ENCODE assay signal across 7 mouse cellular contexts in the genomic region with DNA sequence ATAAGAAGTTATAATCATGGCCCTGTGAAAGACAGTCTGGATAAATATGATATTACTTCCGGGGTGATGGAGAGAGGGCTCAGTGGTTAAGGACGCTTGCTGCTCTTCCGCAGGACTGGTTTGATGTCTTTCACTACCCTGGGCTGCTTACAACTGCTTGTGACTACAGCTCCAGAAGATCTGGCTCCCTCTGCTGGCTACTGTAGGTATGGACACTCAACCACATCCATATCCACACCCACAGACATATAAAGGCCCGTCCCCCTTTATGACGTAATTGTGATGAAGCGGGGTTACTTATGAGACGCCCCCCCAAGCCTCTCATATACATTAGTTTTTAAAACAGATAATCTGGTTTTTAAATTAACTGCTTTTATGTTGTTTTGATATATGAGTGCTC. TPM values are rescaled to one million over a fixed set of nuclear protein-coding genes. Genes with fewer than 3 reads are reported as not detected.
A peak's percentile ranks its signal among the peaks of the same experiment; 100 is the strongest.
DNase-seq lines count a peak whose midpoint lies in the region; ATAC-seq and TF ChIP-seq lines count a peak whose summit lies in the region.

No protein-coding gene starts in this region.

- peak; percentile 95 for ATAC-seq in activated CD4-positive, CD25-positive, alpha-beta regulatory T cell, adult 4 months

- no peak overlapping the region for H3K4me3 ChIP-seq in left cerebral cortex, adult 2 months

- peak; percentile 78 to 89 for DNase-seq in cerebellum, postnatal 25 days
- DNase-seq in gastrocnemius, adult 18-20 months (ENCODE audit: low spot score), result peak; percentile 77
- peak; percentile 74 for DNase-seq in hindlimb bud, embryonic 11.5 days (ENCODE audit: extremely low spot score, low read depth, low spot score)
- DNase-seq in left cerebral cortex, adult 2 months (ENCODE audit: extremely low spot score in 1 of 2, low spot score in 2 of 2), result peak; percentile 81 to 85
- DNase-seq in lung, postnatal 4 days, result peak; percentile 68 to 89
- peak; percentile 70 for DNase-seq in right cerebral cortex, postnatal 25 days

- H3K27ac ChIP-seq in left cerebral cortex, adult 2 months, result no peak overlapping the region

- intact Hi-C loops in left cerebral cortex, adult 2 months (cut with DNase I), result loop anchor here (2.0 to 10.0 kb wide), 4 partner anchors 40 to 690 kb away; partner anchors contain the start of gene Tjp2

- TF ChIP-seq CTCF in left cerebral cortex, adult 2 months (IDR thresholded peaks at IDR 0.05), result peak; percentile 88

RNA-seq across cellular contexts. Expression of gene Fxn, which starts 15.4 kb away (rescaled TPM):
- 10 to 100 TPM; 12.0 to 16.3 TPM for polyA plus RNA-seq in activated CD4-positive, CD25-positive, alpha-beta regulatory T cell, adult 4 months (2017; shearing (Covaris generic))
- 10 to 100 TPM; 18.0 to 19.2 TPM for total RNA-seq in gastrocnemius, adult 18-20 months (2021)
- total RNA-seq in left cerebral cortex, adult 2 months (2021), result 1 to 10 TPM; 5.9 to 8.1 TPM

RNA-seq across cellular contexts. Expression of gene Tjp2, which starts 40.2 kb away (rescaled TPM):
- 1 to 10 TPM; 4.5 to 6.0 TPM for polyA plus RNA-seq in activated CD4-positive, CD25-positive, alpha-beta regulatory T cell, adult 4 months (2017; shearing (Covaris generic))
- 1 to 10 TPM; 2.9 to 5.2 TPM for total RNA-seq in gastrocnemius, adult 18-20 months (2021)
- total RNA-seq in left cerebral cortex, adult 2 months (2021), result 10 to 100 TPM; 16.5 to 19.1 TPM
